Mouse (Mus musculus): Measurements from ENCODE around the gene Abhd5. TPM values are rescaled to one million over a fixed set of nuclear protein-coding genes. Genes with fewer than 3 reads are reported as not detected.

Abhd5 gene
- polyA plus RNA-seq, 1 experiment from 2014 or later, result 15.9 TPM

DNA sequence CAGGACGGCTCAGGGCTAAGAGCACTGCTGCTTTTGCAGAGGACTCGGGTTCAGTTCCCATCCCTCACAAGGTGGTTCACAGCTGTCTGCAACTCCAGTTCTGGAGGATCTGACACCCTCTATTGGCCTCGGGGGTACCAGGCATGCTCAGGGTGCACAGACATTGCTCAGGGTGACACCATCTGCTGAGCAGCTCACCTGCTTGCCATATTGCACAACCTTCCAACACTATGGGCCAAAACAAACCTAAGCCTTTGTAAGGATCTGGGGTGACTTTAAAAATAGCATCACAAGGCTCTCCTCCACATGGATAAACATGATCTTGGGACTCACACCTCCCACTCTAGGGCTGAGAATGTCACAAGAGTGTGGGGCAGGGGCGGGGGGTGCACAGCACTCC, 30.8 kb upstream of the Abhd5 start:
- Histone ChIP-seq H3K27me3 (no peaks in the 10 kb centered on the region), H3K4me1 (no peaks in the 10 kb centered on the region), H3K27ac (no peak overlapping the region), H3K36me3 (ENCODE audit: poor library complexity, severe bottlenecking) (no peaks in the 10 kb centered on the region), H3K4me3 (no peak overlapping the region), H3K4me2 (no peak overlapping the region), H3K9ac (no peak overlapping the region), H3K9me3 (replicated peaks) (no peaks in the 10 kb centered on the region)
- ATAC-seq, result no peak
- WGBS, result 88% methylated on average over 4 of the region's 4 CpGs

DNA sequence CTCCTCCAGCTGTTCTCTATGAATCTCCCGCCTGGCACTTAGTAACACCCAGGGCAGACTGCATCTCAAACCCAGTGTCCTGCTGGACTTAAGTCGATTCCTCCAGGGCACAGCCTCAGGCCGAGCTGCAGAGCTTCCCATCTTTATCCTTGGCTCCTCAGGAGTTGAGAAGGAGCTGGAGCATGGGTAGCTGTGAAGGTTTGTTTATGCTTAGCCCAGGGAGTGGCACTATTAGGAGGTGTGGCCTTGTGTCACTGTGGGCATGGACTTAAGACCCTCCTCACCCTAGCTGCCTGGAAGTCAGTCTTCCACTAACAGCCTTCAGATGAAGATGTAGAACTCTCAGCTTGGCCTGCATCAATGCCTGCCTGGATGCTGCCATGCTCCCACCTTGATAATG, 29.1 kb upstream of the Abhd5 start:
- Histone ChIP-seq H3K4me3 (no peak overlapping the region), H3K4me2 (no peak overlapping the region), H3K4me1 (no peaks in the 10 kb centered on the region), H3K9ac (no peak overlapping the region), H3K27me3 (no peaks in the 10 kb centered on the region), H3K27ac (no peak overlapping the region), H3K36me3 (ENCODE audit: poor library complexity, severe bottlenecking) (no peaks in the 10 kb centered on the region), H3K9me3 (replicated peaks) (no peaks in the 10 kb centered on the region)
- ATAC-seq, result no peak
- 74% methylated on average over 3 of the region's 3 CpGs for WGBS

DNA sequence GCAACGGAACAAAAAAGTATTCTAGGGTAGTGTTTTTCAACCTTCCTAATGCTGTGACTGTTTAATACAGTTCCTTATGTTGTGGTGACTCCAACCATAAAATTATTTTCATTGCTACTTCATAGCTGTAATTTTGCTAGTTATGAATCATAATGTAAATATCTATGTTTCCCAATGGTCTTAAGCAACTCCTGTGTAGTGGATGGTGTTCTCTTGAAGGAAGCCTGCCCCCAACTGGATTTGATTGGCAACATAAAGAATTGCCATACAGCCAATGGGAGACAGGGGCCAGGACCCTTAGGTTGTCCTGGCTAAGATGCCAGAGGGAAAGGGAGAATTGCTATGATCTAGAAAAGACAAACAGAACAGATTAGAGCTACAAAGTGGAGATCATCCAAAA, 25.4 kb upstream of the Abhd5 start:
- 96% methylated on average over 1 of the region's 1 CpGs for WGBS
- ATAC-seq, result no peak
- Histone ChIP-seq H3K27ac (no peak overlapping the region), H3K4me3 (no peak overlapping the region), H3K4me2 (no peak overlapping the region), H3K27me3 (no peaks in the 10 kb centered on the region), H3K4me1 (no peaks in the 10 kb centered on the region), H3K9ac (no peak overlapping the region), H3K36me3 (ENCODE audit: poor library complexity, severe bottlenecking) (no peaks in the 10 kb centered on the region), H3K9me3 (replicated peaks) (no peaks in the 10 kb centered on the region)

DNA sequence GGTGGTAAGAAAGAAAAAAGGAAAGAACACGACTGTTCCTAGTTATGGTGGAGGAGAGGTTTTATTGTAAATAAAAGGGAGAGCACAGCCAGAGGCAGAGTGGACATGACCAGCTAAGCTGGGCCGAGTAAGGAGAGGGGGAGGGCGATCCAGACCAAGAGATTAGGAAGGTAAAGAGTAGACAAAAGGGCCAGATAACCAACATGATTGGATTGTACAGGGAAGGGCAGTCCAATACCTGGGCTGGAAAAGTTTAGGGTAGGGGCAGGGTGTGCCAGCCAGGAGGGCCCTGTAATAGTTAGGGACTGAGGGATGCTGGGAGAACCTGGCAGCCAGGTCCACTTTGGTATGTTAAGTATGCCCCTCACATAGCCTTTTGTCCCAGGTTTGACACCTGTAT, 23.2 kb upstream of the Abhd5 start:
- WGBS, result 62% methylated on average over 3 of the region's 3 CpGs
- Histone ChIP-seq H3K4me2 (no peak overlapping the region), H3K4me3 (no peak overlapping the region), H3K9me3 (replicated peaks) (no peaks in the 10 kb centered on the region), H3K36me3 (ENCODE audit: poor library complexity, severe bottlenecking) (no peaks in the 10 kb centered on the region), H3K27me3 (no peaks in the 10 kb centered on the region), H3K4me1 (no peaks in the 10 kb centered on the region), H3K9ac (no peak overlapping the region), H3K27ac (no peak overlapping the region)
- no peak for ATAC-seq

DNA sequence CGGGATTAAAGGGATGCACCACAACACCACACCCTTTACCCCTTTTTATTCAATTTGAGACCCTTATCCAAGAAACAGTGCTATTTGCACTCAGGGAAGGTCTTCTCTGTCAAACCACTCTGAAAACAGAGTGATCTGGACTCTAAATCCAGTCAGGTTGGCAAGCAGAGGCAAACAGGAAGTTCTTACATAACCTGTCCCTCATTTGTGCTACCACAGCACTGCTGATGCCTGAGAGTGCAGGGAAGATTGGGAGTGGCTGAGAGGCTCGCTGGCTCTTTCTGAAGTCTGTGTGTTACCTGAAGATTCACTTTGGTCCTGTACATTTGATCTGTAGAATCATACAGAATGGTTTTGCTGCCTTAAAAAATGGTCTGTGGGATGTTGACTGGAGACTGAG, 14.7 kb upstream of the Abhd5 start:
- Histone ChIP-seq H3K9me3 (replicated peaks) (no peaks in the 10 kb centered on the region), H3K4me2 (no peak overlapping the region), H3K27me3 (no peaks in the 10 kb centered on the region; the same call in 1 of the 2 replicates), H3K4me3 (no peak overlapping the region), H3K4me1 (no peaks in the 10 kb centered on the region), H3K9ac (no peak overlapping the region), H3K27ac (no peak overlapping the region), H3K36me3 (ENCODE audit: poor library complexity, severe bottlenecking) (no peaks in the 10 kb centered on the region)
- WGBS, result 86% methylated on average over 2 of the region's 2 CpGs
- no peak for ATAC-seq

DNA sequence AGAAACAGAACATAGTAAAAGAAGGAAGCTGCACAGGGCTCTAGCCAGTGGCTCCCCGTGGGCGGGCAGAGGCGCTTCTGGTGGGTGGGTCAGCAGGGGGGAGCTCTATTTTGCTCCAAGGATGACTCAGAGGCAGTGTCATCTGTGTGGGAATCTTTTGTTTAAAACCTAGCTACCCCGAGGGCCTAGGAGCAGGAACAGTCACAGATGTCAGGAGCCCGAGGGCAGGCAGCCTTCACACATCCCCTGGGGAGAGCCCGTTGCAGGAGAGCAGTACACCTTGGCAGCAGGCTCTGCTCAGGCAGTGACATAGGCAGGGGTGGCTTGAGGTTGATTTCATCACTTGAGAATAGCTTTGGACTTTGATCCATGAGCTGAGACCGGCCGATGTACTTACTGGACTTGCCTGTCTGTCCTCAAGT, 13.9 kb upstream of the Abhd5 start:
- H3K27ac ChIP-seq, result no peak overlapping the region
- WGBS, result 50% methylated on average over 8 of the region's 8 CpGs
- H3K9me3 ChIP-seq (replicated peaks), result no peaks in the 10 kb centered on the region
- no peak overlapping the region for H3K4me3 ChIP-seq
- H3K36me3 ChIP-seq (ENCODE audit: poor library complexity, severe bottlenecking), result no peaks in the 10 kb centered on the region
- H3K9ac ChIP-seq, result no peak overlapping the region
- H3K4me1 ChIP-seq, result no peaks in the 10 kb centered on the region
- H3K4me2 ChIP-seq, result no peak overlapping the region
- no peak for ATAC-seq
- no peaks in the 10 kb centered on the region; the same call in 1 of the 2 replicates for H3K27me3 ChIP-seq

DNA sequence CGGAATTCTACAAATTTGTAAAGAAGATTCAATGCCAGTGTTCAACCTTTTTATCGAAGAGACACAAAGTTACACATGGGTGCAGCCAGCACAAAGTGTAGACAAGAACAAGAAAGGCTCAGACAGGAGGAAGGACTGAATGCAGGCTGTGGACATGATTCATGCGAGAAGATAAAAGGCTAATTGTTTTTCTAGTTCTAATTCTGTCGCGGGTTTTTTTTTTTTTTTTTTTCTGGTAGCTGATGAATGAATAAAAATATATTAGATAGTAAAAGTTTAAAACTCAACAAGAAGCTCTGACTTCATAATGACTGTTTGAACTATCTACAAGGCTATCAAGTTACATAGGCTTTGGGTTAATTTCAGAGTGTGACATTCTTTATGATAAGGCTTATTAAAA, 11.4 kb upstream of the Abhd5 start:
- Histone ChIP-seq H3K4me3 (no peak overlapping the region), H3K9ac (no peak overlapping the region), H3K4me1 (no peaks in the 10 kb centered on the region), H3K27me3 (no peaks in the 10 kb centered on the region; the same call in 1 of the 2 replicates), H3K9me3 (replicated peaks) (no peaks in the 10 kb centered on the region), H3K36me3 (ENCODE audit: poor library complexity, severe bottlenecking) (no peaks in the 10 kb centered on the region), H3K27ac (no peak overlapping the region), H3K4me2 (no peak overlapping the region)
- WGBS, result 60% methylated on average over 5 of the region's 5 CpGs
- no peak for ATAC-seq

DNA sequence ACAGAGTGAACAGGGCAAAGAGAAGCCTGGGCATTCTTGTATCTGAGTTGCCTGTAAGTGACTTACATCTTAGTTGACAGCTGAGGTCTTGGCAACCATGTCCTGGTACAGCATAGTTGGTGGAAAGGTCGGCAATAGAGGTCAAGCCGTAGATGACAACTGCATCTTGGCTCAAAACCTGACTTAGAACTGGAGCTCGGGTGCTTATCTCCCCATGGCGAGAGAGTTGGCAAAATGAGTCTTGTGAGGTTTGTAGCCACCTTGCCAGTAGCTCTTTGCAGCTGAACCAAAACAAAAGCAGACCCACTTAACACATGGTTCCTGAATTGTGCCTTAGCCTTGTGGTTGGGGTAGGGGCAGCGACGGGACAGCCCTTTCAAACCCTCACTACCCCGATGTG, 8.0 kb upstream of the Abhd5 start:
- Histone ChIP-seq H3K4me1 (no peaks in the 10 kb centered on the region), H3K9ac (no peak overlapping the region), H3K9me3 (replicated peaks) (no peaks in the 10 kb centered on the region), H3K27me3 (no peaks in the 10 kb centered on the region), H3K27ac (no peak overlapping the region), H3K36me3 (ENCODE audit: poor library complexity, severe bottlenecking) (no peaks in the 10 kb centered on the region), H3K4me2 (no peak overlapping the region), H3K4me3 (no peak overlapping the region)
- WGBS, result 90% methylated on average over 7 of the region's 7 CpGs
- no peak for ATAC-seq

DNA sequence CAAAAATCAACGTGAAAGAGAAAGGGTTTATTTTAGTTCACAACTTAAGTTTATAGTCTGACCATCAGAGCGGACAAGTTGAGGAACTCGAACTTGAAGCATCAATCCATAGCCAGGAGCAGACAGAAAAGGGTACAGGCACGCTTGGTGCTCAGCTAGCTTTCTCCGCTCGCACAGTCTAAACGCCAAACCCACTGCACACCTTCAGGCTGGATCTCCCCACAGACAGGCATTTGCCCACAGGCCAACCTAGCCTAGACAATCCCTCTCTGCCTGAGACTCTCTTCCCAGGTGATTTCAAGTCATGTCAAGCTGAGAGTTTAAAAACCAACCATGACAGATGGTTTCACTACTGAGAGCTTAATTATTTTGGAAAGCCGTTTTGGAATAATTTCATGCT, 6.8 kb upstream of the Abhd5 start:
- no peak for ATAC-seq
- no peaks in the 10 kb centered on the region for H3K27me3 ChIP-seq
- 87% methylated on average over 8 of the region's 8 CpGs for WGBS
- no peak overlapping the region for H3K27ac ChIP-seq
- H3K9me3 ChIP-seq (replicated peaks), result no peaks in the 10 kb centered on the region
- no peaks in the 10 kb centered on the region for H3K4me1 ChIP-seq
- no peak overlapping the region for H3K9ac ChIP-seq
- no peak overlapping the region for H3K4me2 ChIP-seq
- no peaks in the 10 kb centered on the region for H3K36me3 ChIP-seq (ENCODE audit: poor library complexity, severe bottlenecking)
- H3K4me3 ChIP-seq, result no peak overlapping the region

DNA sequence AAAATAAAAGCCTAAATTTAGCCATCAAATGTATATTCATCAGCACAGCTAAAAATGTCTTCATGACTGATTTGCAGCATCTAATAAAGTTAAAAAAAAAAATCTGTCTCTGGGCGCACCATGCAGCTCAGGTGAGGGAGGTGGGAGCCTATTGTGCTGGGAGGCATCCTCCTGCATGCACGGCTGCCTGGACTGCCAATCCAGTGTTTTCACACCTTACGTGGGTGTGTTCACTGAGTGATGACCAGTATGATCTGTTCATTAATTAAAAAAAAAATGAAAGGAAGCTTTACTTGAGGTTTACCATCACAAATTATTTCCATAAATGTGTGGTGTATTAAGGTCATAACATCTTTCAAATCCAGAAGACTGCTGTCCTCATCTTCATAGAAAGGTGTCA, 6.1 kb upstream of the Abhd5 start:
- no peak overlapping the region for H3K4me3 ChIP-seq
- WGBS, result 81% methylated on average over 3 of the region's 3 CpGs
- no peak overlapping the region for H3K9ac ChIP-seq
- H3K27me3 ChIP-seq, result no peaks in the 10 kb centered on the region
- ATAC-seq, result no peak
- H3K4me2 ChIP-seq, result no peak overlapping the region
- no peak overlapping the region for H3K27ac ChIP-seq
- H3K4me1 ChIP-seq, result no peaks in the 10 kb centered on the region
- H3K36me3 ChIP-seq (ENCODE audit: poor library complexity, severe bottlenecking), result no peaks in the 10 kb centered on the region
- no peaks in the 10 kb centered on the region for H3K9me3 ChIP-seq (replicated peaks)

DNA sequence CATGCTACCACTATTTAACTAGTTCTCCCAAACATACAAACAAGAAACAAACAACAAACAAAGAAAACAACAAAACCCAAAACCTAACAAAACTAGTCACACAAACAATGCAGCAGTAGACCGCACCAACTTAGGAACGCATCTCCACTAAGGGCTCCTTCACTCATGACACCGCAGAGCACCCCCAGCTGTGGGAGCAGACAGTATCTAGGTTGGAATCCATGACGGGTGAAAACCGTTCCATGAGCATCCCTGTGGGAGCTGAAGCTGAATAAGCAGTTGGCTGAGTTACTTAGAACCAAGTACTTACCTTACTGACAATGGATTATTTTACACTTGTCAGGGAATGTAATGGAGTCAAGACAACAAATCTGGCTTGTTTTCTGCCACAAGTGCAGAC, 5.3 kb upstream of the Abhd5 start:
- H3K4me2 ChIP-seq, result no peak overlapping the region
- H3K4me3 ChIP-seq, result no peak overlapping the region
- H3K36me3 ChIP-seq (ENCODE audit: poor library complexity, severe bottlenecking), result no peaks in the 10 kb centered on the region
- H3K9me3 ChIP-seq (replicated peaks), result no peaks in the 10 kb centered on the region
- ATAC-seq, result no peak
- WGBS, result 86% methylated on average over 5 of the region's 5 CpGs
- H3K9ac ChIP-seq, result no peak overlapping the region
- no peak overlapping the region for H3K27ac ChIP-seq
- no peaks in the 10 kb centered on the region for H3K27me3 ChIP-seq
- H3K4me1 ChIP-seq, result no peaks in the 10 kb centered on the region

DNA sequence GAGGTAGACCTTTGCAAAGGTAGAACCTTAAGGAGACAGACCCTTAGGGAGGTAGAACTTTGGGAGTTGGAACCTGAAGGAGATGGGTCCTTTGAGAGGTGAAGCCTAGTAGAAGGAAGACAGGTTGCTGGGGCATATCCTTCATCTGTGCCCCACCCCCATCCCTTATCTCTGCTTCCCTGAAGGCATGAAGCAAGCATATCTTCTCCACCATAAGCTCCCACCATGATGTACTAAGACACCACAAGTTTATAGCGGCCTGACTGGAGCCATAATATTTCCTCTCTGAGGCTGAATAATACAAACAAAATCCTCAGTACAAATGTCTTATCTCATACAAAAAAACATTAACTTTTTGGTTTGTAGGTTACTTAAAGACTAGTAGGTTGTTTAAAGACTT, 3.5 kb upstream of the Abhd5 start:
- 100% methylated on average over 1 of the region's 1 CpGs for whole genome bisulfite sequencing
- no peaks in the 10 kb centered on the region for H3K36me3 ChIP-seq (ENCODE audit: poor library complexity, severe bottlenecking)
- no peak overlapping the region for H3K27ac ChIP-seq
- H3K27me3 ChIP-seq, result no peaks in the 10 kb centered on the region
- H3K9ac ChIP-seq, result no peak overlapping the region
- no peak for ATAC-seq
- no peak overlapping the region for H3K4me2 ChIP-seq
- no peaks in the 10 kb centered on the region for H3K4me1 ChIP-seq
- no peaks in the 10 kb centered on the region for H3K9me3 ChIP-seq (replicated peaks)
- no peak overlapping the region for H3K4me3 ChIP-seq

DNA sequence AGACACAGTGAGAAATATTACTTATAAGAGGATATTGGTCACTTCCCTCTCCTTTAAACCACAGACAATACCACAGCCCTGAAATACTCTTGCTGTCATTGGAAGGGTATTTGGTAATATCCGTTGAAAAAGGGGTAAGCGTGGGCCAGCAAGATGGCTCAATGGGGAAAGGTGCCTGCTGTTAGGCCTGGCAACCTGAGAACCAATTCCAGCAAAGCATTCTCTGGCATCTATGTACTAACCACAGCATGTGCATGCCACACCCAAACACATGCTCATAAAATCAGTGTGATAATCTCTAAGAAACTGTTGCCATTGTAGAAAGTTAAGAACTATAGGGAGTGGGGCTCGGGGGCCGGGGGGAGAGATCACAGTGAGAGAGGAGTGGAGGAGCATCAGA, 2.1 kb upstream of the Abhd5 start:
- no peak overlapping the region for H3K4me3 ChIP-seq
- no peak for ATAC-seq
- no peaks in the 10 kb centered on the region for H3K27me3 ChIP-seq
- 83% methylated on average over 4 of the region's 4 CpGs for WGBS
- H3K9me3 ChIP-seq (replicated peaks), result no peaks in the 10 kb centered on the region
- H3K36me3 ChIP-seq (ENCODE audit: poor library complexity, severe bottlenecking), result no peaks in the 10 kb centered on the region
- no peak overlapping the region for H3K9ac ChIP-seq
- no peaks in the 10 kb centered on the region for H3K4me1 ChIP-seq
- no peak overlapping the region for H3K27ac ChIP-seq
- H3K4me2 ChIP-seq, result no peak overlapping the region

All from forebrain, embryonic 13.5 days (tissue).